Mouse (Mus musculus) forebrain, embryonic 16.5 days (tissue): ENCODE results near the gene Golt1b. TPM values are rescaled to one million over a fixed set of nuclear protein-coding genes. Genes with fewer than 3 reads are reported as not detected.
"Not testable (repeated sequence)": the region's sequence is repeated elsewhere in the genome, so short reads cannot be mapped to it uniquely, and the experiment has no call there.

Experiments used
- ATAC-seq: fragments of 200-750 bp; cut with Nextera tagmentation; 2 replicates; pipeline ENCODE4 v1.8.0; 2017; ENCODE audit warnings: mild to moderate bottlenecking, moderate library complexity
- H3K27ac ChIP-seq: fragments of 300-500 bp; sonication (generic); 2 replicates; pipeline ENCODE4 v1.5.1; 2014; ENCODE audit warnings: low read length, control low read depth
- H3K27me3 ChIP-seq: fragments of 300-500 bp; sonication (generic); replicated peaks from 2 replicates; pipeline ENCODE4 v1.6.1; 2014; ENCODE audit warnings: low read length; ENCODE audit not compliant: control insufficient read depth, insufficient read depth
- H3K36me3 ChIP-seq: fragments of 300-500 bp; sonication (generic); 2 replicates; pipeline ENCODE4 v1.6.1; 2014; ENCODE audit not compliant: control insufficient read depth, insufficient read depth
- H3K4me1 ChIP-seq: fragments of 300-500 bp; sonication (generic); replicated peaks from 2 replicates; pipeline ENCODE4 v1.6.1; 2014; ENCODE audit warnings: low read length; ENCODE audit not compliant: control insufficient read depth, insufficient read depth
- H3K4me2 ChIP-seq: fragments of 300-500 bp; sonication (generic); 2 replicates; pipeline ENCODE4 v1.6.1; 2014; ENCODE audit warnings: mild to moderate bottlenecking, low read length, control low read depth
- H3K4me3 ChIP-seq: fragments of 300-500 bp; sonication (generic); replicated peaks from 2 replicates; pipeline ENCODE4 v1.5.1; 2014; ENCODE audit warnings: mild to moderate bottlenecking, low read length, control low read depth
- H3K9ac ChIP-seq: fragments of 300-500 bp; sonication (generic); replicated peaks from 2 replicates; pipeline ENCODE4 v1.6.1; 2014; ENCODE audit warnings: low read depth, low read length, control low read depth
- H3K9me3 ChIP-seq: fragments of 300-500 bp; sonication (generic); 2 replicates; pipeline ENCODE4 v1.6.1; 2016; ENCODE audit warnings: low read length; ENCODE audit not compliant: control insufficient read depth
- WGBS: fragments of 180-500 bp; shearing (Covaris S2); extraction: QIAGEN DNeasy Blood & Tissue Kit; methylation state at CpG from one replicate; pipeline ENCODE4 v1.1.7; 2014; 5-methylcytosine and 5-hydroxymethylcytosine counted together
- polyA plus RNA-seq: library from polyadenylated mRNA; unstranded; fragments of >200 nt; fragmentation: Nextera tagmentation; extraction: Ambion mirVana; gene quantifications from 2 replicates; pipeline ENCODE4 v1.2.1, GENCODE M21; 2015

The Golt1b gene
- polyA plus RNA-seq = 86.4 and 95.3 TPM in 2 replicates

DNA sequence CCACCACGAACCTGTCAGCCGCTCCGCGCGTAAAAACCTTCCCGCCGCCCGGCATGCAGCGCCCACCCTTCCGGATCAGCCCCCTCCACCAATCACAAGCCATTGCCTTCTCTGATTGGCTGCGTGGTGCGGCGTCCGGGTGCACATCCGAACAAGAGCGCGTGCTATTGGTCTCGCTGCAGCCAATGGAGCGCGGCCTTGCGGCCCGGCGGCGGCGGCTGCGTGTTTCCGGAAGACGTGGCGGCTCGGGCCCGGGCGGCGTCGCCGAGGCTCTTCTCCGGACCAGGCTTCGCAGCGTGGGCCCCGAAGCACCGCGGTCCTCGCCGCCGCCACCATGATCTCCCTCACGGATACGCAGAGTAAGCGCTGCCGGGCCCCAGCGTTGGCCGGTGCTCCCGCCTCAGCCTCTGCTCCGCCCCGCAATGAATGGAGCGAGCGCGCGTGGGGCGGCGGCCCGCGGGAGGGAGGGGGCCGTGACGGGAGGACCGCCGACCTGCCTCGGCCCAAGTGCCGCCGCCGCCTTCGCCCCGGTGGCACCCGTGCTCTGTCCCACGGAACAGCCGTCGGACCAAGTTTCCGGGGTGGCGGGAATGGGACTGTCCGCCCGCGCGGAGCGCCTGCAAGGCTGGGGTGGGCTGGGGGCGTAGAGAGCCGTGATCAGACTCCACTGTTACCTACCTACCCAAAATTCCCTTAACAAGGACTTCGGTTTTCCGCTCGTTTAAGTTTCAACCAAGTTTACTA, at the start of gene Golt1b, which contains the start of gene Recql:
Gene Golt1b, plus strand, starts transcription at position 211 of the 744 bp plus-strand sequence.
Gene Recql, minus strand, starts transcription at position 77 of the 744 bp plus-strand sequence.
- peak; percentile 100 for ATAC-seq
- H3K9ac ChIP-seq = peak within 1 kb of the TSS; percentile 88
- H3K4me1 ChIP-seq = peaks cover 16% of the 10 kb centered on the region
- H3K27me3 ChIP-seq = no peaks in the 10 kb centered on the region
- peak within 1 kb of the TSS; percentile 93 for H3K4me2 ChIP-seq
- no peaks in the 10 kb centered on the region for H3K9me3 ChIP-seq
- no peaks in the 10 kb centered on the region for H3K36me3 ChIP-seq
- H3K27ac ChIP-seq = peak within 1 kb of the TSS; percentile 54; the same call in 1 of the 2 replicates
- peak within 1 kb of the TSS; percentile 93 for H3K4me3 ChIP-seq
- WGBS = under 1% methylated on average over 68 of the region's 87 CpGs

- no peaks in the 10 kb centered on the region for H3K4me1 ChIP-seq
- H3K27me3 ChIP-seq = no peaks in the 10 kb centered on the region
- ATAC-seq = no peak
- H3K9ac ChIP-seq = no peak overlapping the region
- WGBS = 49% methylated on average over 2 of the region's 2 CpGs
- H3K36me3 ChIP-seq = no peaks in the 10 kb centered on the region
- H3K27ac ChIP-seq = no peak overlapping the region
- no peaks in the 10 kb centered on the region for H3K9me3 ChIP-seq
- no peak overlapping the region for H3K4me3 ChIP-seq
- H3K4me2 ChIP-seq = no peak overlapping the region
Observed at GRCm38 (mm10) chr6:142338961-142339360, 48.1 kb upstream of the Golt1b start.

GRCm38 (mm10) chr6:142339576-142339975, 47.4 kb upstream of the Golt1b start:
- H3K9ac ChIP-seq = no peak overlapping the region
- no peak overlapping the region for H3K4me3 ChIP-seq
- H3K36me3 ChIP-seq = no peaks in the 10 kb centered on the region
- no peak overlapping the region for H3K4me2 ChIP-seq
- no peaks in the 10 kb centered on the region for H3K9me3 ChIP-seq
- 55% methylated on average over 2 of the region's 2 CpGs for WGBS
- ATAC-seq = no peak
- no peaks in the 10 kb centered on the region for H3K27me3 ChIP-seq
- H3K27ac ChIP-seq = no peak overlapping the region
- no peaks in the 10 kb centered on the region for H3K4me1 ChIP-seq

DNA sequence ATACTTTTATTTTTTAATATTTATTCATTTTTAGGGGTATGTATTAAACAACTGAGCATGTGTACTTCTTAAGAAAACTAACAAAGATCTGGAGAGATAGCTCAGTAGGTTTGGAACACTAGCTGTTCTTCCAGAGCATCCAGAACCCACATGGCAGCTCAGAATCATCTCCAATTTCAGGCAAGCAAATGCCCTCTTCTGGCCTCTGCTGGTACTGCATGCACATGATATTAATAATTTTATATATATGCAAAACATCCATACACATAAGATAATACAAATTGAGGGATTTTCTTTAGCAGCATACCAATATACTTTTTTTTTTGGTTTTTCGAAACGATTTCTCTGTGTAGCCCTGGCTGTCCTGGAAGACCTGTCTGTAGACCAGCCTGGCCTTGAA, 43.5 kb upstream of the Golt1b start:
- H3K4me2 ChIP-seq = no peak overlapping the region
- H3K36me3 ChIP-seq = no peaks in the 10 kb centered on the region
- no peak overlapping the region for H3K9ac ChIP-seq
- no peaks in the 10 kb centered on the region for H3K27me3 ChIP-seq
- no peak overlapping the region for H3K27ac ChIP-seq
- no peak for ATAC-seq
- 60% methylated on average over 2 of the region's 2 CpGs for WGBS
- no peak overlapping the region for H3K4me3 ChIP-seq
- no peaks in the 10 kb centered on the region for H3K9me3 ChIP-seq
- peaks cover 8% of the 10 kb centered on the region for H3K4me1 ChIP-seq

DNA sequence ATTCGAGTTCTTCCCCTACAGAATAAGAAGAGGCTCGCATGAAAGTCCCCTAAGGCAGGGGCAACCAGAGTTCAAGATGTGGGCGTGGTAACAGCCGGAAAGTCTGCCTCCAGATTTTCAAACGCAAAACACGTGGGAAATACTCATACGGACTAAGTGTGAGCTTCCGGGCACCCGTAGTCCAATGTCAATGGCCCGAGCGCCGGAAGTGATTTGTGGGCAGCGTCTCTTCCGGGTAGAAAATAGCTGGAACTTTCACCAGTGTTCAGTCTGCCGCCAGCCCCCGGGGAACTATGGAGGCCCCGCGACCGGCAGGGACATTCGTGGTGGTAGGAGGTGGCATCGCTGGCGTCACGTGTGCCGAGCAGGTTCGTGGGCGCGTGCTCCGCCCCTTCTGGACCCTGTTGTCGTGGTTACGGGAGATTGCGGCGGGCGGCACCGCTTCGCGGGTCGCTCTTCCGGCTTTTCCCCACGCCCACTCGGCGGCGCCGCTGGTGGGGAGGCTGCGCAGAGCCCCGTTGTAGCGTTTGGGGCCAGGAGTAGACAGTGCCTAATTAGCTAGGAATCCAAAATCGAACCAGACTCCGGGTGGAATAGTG, 41.5 kb upstream of the Golt1b start, which contains the start of gene Pyroxd1:
Gene Pyroxd1, plus strand, starts transcription at position 215 of the 599 bp plus-strand sequence.
- under 1% methylated on average over 48 of the region's 48 CpGs for WGBS
- ATAC-seq = peak; percentile 96
- Histone ChIP-seq H3K4me2 (peak within 1 kb of the TSS; percentile 68), H3K27me3 (no peaks in the 10 kb centered on the region), H3K4me3 (peak within 1 kb of the TSS; percentile 88), H3K9ac (peak within 1 kb of the TSS; percentile 77), H3K27ac (peak within 1 kb of the TSS; percentile 90), H3K4me1 (peaks cover 8% of the 10 kb centered on the region), H3K9me3 (no peaks in the 10 kb centered on the region), H3K36me3 (peaks cover 8% of the 10 kb centered on the region; the same call in 1 of the 2 replicates)

- no peaks in the 10 kb centered on the region for H3K9me3 ChIP-seq
- H3K27ac ChIP-seq = no peak overlapping the region
- peaks cover 16% of the 10 kb centered on the region for H3K36me3 ChIP-seq
- H3K4me2 ChIP-seq = peak overlapping the region; percentile 68
- peak overlapping the region; percentile 88 for H3K4me3 ChIP-seq
- H3K4me1 ChIP-seq = peaks cover 8% of the 10 kb centered on the region
- ATAC-seq = no peak
- 65% methylated on average over 12 of the region's 12 CpGs for WGBS
- no peaks in the 10 kb centered on the region for H3K27me3 ChIP-seq
- peak overlapping the region; percentile 77 for H3K9ac ChIP-seq
Observed at GRCm38 (mm10) chr6:142346181-142347110, 40.6 kb upstream of the Golt1b start.

- Histone ChIP-seq H3K4me2 (no peak overlapping the region), H3K27me3 (no peaks in the 10 kb centered on the region), H3K9me3 (no peaks in the 10 kb centered on the region), H3K4me3 (no peak overlapping the region), H3K4me1 (peaks cover 8% of the 10 kb centered on the region), H3K27ac (no peak overlapping the region), H3K36me3 (peaks cover 19% of the 10 kb centered on the region), H3K9ac (no peak overlapping the region)
- no peak for ATAC-seq
- 69% methylated on average over 11 of the region's 11 CpGs for WGBS
Observed at GRCm38 (mm10) chr6:142347431-142348385, 39.3 kb upstream of the Golt1b start.

- H3K4me1 ChIP-seq, H3K4me2 ChIP-seq, H3K9me3 ChIP-seq, H3K9ac ChIP-seq, H3K27me3 ChIP-seq, H3K4me3 ChIP-seq, H3K27ac ChIP-seq, ATAC-seq: not testable (repeated sequence)
- 96% methylated on average over 3 of the region's 3 CpGs for WGBS
- H3K36me3 ChIP-seq = peaks cover 35% of the 10 kb centered on the region
Observed at GRCm38 (mm10) chr6:142352099-142352498, 34.9 kb upstream of the Golt1b start.
